Mouse (Mus musculus) hindbrain, embryonic 12.5 days (tissue): Measurements from ENCODE around the gene Ifitm10. TPM values are rescaled to one million over a fixed set of nuclear protein-coding genes. Genes with fewer than 3 reads are reported as not detected.
A peak's percentile ranks its signal among the peaks of the same experiment; 100 is the strongest.
"Not testable (repeated sequence)": the region's sequence is repeated elsewhere in the genome, so short reads cannot be mapped to it uniquely, and the experiment has no call there.

ENCODE experiments used
- ATAC-seq: fragments of 200-750 bp; cut with Nextera tagmentation; 2 replicates; pipeline ENCODE4 v1.8.0; 2017; ENCODE audit warnings: moderate TSS enrichment; ENCODE audit not compliant: low FRiP score
- H3K27ac ChIP-seq: fragments of 300-500 bp; sonication (generic); 2 replicates; pipeline ENCODE4 v1.5.1; 2016; ENCODE audit warnings: mild to moderate bottlenecking
- H3K27me3 ChIP-seq: fragments of 300-500 bp; sonication (generic); 2 replicates; pipeline ENCODE4 v1.6.1; 2016; ENCODE audit warnings: mild to moderate bottlenecking
- H3K36me3 ChIP-seq: fragments of 300-500 bp; sonication (generic); 2 replicates; pipeline ENCODE4 v1.6.1; 2016; ENCODE audit warnings: mild to moderate bottlenecking
- H3K4me1 ChIP-seq: fragments of 300-500 bp; sonication (generic); 2 replicates; pipeline ENCODE4 v1.6.1; 2016
- H3K4me2 ChIP-seq: fragments of 300-500 bp; sonication (generic); replicated peaks from 2 replicates; pipeline ENCODE4 v1.6.1; 2016; ENCODE audit warnings: mild to moderate bottlenecking
- H3K4me3 ChIP-seq: fragments of 300-500 bp; sonication (generic); 2 replicates; pipeline ENCODE4 v1.5.1; 2016; ENCODE audit warnings: mild to moderate bottlenecking
- H3K9ac ChIP-seq: fragments of 300-500 bp; sonication (generic); 2 replicates; pipeline ENCODE4 v1.6.1; 2016; ENCODE audit warnings: mild to moderate bottlenecking, moderate library complexity
- H3K9me3 ChIP-seq: fragments of 300-500 bp; sonication (generic); replicated peaks from 2 replicates; pipeline ENCODE4 v1.6.1; 2016; ENCODE audit warnings: mild to moderate bottlenecking
- WGBS: fragments of 180-500 bp; shearing (Covaris S2); methylation state at CpG from one replicate; pipeline ENCODE4 v1.1.7; 2016; 5-methylcytosine and 5-hydroxymethylcytosine counted together
- polyA plus RNA-seq: library from polyadenylated mRNA; unstranded; fragments of >200 nt; fragmentation: Nextera tagmentation; extraction: Ambion mirVana; gene quantifications from 2 replicates; pipeline ENCODE4 v1.2.1, GENCODE M21; 2016

The Ifitm10 gene
- polyA plus RNA-seq, 1 experiment from 2014 or later, result 1.3 TPM

DNA sequence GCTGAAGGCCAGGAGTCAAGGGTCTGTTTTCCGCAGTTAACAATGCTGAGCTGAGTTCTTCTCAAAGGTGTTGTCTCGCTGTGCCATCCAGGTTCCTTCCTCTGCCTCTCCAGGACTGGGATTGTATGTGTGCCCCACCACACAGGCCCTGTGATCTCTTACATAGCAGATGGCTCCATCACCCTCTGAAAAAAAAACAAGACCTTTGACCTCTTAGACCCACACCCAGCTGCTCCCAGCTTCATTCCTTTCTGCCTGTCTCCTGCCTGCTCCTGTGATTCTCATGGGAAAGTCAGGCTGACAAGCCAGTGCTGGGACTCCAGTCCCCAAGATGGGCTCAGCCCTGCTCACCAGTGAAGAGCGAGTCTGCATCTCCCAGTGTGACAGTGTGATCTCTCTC lies 45.0 kb downstream of the Ifitm10 start:
- H3K4me2 ChIP-seq, result no peak overlapping the region
- no peaks in the 10 kb centered on the region for H3K9me3 ChIP-seq
- H3K36me3 ChIP-seq, result no peaks in the 10 kb centered on the region
- ATAC-seq, result no peak
- no peak overlapping the region for H3K27ac ChIP-seq
- no peak overlapping the region for H3K9ac ChIP-seq
- H3K27me3 ChIP-seq, result no peaks in the 10 kb centered on the region
- H3K4me3 ChIP-seq, result no peak overlapping the region
- WGBS, result 66% methylated on average over 3 of the region's 3 CpGs
- H3K4me1 ChIP-seq, result peaks cover 13% of the 10 kb centered on the region

DNA sequence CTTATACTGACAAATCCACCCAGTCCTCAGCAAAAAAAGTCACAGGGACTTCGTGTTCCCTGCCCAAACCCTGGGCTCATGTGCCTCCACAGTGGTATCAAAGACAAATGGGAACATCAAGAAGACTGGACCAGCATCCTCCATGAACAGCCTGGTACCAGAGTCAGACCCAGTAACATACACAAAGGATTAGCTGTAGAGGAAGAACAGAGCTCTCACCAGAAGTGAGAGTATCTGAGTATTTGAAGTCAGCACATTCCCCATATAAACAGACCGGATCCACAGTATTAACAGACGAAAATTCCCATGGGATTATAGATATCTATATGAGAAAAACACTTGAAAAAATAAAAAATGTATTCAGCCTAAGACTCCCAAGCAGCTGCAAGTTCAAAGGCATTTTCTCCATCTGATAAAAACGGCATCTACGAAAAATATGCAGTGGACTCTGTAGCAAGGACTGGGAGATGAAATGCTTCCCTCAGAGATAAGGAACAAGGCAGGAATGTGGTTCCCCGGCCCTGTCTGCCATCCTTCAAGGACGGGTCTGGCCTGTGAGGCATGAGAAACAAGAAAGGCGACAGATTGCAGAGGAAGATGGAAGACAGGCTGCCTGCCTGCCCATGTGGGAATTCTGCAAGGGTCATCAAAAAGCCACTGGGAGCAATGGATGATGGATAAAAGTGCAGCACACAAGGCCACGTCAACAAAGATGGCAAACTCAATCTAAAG lies 46.7 kb downstream of the Ifitm10 start:
- Histone ChIP-seq H3K9ac (no peak overlapping the region), H3K4me2 (no peak overlapping the region), H3K27me3 (no peaks in the 10 kb centered on the region), H3K27ac (no peak overlapping the region), H3K4me1 (peaks cover 13% of the 10 kb centered on the region), H3K4me3 (no peak overlapping the region), H3K9me3 (no peaks in the 10 kb centered on the region), H3K36me3 (no peaks in the 10 kb centered on the region)
- 63% methylated on average over 9 of the region's 9 CpGs for WGBS
- no peak for ATAC-seq

DNA sequence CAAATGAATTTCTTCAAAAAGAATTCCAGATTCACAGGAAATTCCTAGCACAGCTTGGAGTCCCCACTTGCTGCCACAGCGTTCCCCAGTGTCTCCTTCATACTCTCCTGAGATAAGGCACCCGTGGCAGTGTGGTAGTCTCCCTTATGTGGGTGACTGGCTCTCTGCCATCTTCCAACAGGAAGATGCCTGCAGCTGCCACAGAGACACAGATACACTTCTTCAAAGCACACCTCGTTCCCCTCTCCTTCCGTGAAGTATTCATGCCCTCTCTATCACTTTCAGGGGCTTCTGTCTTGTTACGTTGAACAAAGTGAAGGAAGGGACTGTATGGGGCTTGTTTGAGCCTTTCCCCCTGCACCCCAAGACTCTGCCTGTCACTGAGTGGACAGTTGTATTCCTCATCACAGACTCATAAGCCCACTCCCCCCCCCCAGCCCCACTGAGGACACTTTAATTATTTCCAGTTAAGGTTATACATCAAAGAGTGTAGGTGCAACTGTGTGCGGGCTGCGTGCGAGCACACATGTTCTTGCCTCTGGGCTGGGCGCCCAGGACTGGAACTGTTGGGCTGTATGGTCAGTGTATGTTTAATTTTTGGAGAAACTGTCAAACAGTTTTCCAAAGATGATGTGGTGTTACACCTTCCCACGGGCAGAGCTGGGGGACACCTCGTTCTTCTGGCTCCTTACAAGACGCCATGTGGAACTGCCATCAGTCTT lies 50.0 kb downstream of the Ifitm10 start:
- Histone ChIP-seq H3K27me3 (no peaks in the 10 kb centered on the region), H3K9me3 (no peaks in the 10 kb centered on the region), H3K27ac (no peak overlapping the region), H3K36me3 (no peaks in the 10 kb centered on the region), H3K4me3 (no peak overlapping the region), H3K9ac (no peak overlapping the region), H3K4me2 (no peak overlapping the region), H3K4me1 (peaks cover 8% of the 10 kb centered on the region)
- ATAC-seq, result no peak
- 85% methylated on average over 12 of the region's 12 CpGs for WGBS

DNA sequence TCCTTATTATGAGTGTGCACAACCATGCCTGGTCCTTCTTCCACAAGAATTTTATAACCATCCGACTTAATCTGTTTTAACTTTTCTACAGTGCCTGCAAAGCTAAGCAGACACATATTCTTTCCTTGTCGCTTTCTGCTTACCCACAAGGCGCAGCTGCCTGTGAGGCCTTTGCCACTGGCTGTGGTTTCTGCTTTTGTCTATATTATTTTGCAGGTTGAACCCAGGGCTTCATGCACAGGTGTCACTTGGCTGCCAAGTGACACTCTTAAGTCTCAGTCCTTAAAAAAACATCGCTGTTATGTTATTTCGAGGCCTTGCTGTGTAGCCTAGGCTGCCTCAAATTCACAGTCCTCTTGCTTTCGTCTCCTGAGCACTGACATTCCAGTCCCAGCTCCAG lies 50.9 kb downstream of the Ifitm10 start:
- no peak overlapping the region for H3K9ac ChIP-seq
- no peak overlapping the region for H3K27ac ChIP-seq
- H3K4me3 ChIP-seq, result no peak overlapping the region
- WGBS, result 85% methylated on average over 6 of the region's 6 CpGs
- no peaks in the 10 kb centered on the region for H3K36me3 ChIP-seq
- ATAC-seq, result no peak
- H3K27me3 ChIP-seq, result no peaks in the 10 kb centered on the region
- no peaks in the 10 kb centered on the region for H3K9me3 ChIP-seq
- no peak overlapping the region for H3K4me2 ChIP-seq
- peaks cover 5% of the 10 kb centered on the region for H3K4me1 ChIP-seq

DNA sequence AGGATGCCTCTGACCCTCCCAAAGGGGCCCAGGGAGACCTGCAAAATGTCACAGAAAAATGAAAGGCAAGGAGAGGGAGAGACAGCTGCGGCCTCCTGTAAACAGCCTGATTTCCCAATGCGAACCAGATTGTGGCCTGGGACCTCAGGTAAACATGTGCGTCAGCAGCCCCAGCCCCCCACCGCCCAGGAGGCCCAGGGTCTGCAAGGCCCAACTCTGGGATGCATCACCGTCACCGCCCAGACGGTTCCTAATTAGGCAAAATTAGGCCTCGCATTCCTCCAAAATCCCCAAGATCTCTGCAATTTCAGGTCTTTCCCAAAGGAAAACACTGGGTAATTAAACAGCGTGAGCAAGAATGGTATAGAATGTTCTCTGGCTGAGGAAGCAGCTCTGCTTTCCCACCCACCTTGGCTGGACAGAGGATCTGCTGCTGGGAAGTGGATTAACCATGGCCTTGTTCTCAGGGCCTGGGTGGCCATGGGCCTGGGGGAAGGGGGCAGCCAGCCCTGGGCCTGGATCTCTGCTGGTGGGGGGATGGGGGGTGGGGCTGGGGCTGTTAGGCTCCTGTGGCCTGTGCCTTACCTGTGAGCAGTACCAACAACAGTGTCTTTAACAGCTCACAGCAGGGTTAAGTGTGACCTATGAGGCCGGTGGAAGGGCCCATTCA lies 51.8 kb downstream of the Ifitm10 start:
- H3K4me1 ChIP-seq, H3K36me3 ChIP-seq, H3K27me3 ChIP-seq, ATAC-seq, H3K4me2 ChIP-seq, H3K4me3 ChIP-seq, H3K27ac ChIP-seq, H3K9me3 ChIP-seq: not testable (repeated sequence)
- WGBS, result 52% methylated on average over 6 of the region's 10 CpGs
- 0 out of 2 replicates have a peak overlapping the region, but pooled peaks have one; percentile 3 for H3K9ac ChIP-seq

DNA sequence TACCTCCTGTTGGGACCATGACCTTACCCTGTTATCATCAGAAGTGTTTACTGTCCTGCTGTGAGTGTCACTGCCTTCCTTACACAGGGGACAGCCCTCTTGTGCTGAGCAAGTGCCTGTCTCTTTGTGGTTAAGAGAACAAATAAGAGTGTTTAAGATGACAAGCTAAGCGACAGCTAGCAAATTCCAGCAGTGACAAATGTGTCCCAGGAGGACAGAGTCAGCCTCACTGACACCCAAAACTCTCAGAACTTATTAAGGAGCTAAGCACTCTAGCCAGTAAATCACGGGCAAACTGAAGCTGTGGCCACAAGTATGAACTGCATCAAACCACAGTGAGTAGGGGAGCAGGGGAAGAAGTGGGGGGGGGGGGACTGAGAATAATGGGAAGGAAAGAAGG lies 52.6 kb downstream of the Ifitm10 start:
- H3K4me3 ChIP-seq, result no peak overlapping the region
- ATAC-seq, result no peak
- WGBS, result 31% methylated on average over 2 of the region's 2 CpGs
- peaks cover 5% of the 10 kb centered on the region for H3K4me1 ChIP-seq
- H3K9ac ChIP-seq, result 0 out of 2 replicates have a peak overlapping the region, but pooled peaks have one; percentile 3
- H3K4me2 ChIP-seq, result no peak overlapping the region
- H3K9me3 ChIP-seq, result no peaks in the 10 kb centered on the region
- peak overlapping the region; percentile 18; the same call in 1 of the 2 replicates for H3K27ac ChIP-seq
- no peaks in the 10 kb centered on the region for H3K36me3 ChIP-seq
- no peaks in the 10 kb centered on the region for H3K27me3 ChIP-seq

DNA sequence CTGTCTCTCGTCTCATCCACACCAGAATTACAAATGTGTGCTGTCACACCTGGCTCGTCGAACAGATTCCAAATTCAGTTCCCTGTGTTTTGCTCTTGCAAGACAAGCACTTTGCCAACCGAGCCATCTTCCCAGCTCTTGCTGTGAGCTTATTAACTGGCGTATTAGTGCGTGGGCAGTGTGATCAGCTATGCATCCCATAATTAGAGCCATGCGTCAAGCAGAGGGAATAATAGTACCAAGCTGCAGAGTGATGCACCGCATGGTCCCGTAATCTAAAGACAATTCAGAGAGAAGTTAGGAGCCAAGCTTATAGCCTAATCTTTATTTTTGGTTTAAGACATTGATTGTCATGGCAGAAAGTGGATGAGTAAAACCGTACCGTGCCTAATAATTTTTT lies 54.4 kb downstream of the Ifitm10 start:
- H3K4me2 ChIP-seq, result no peak overlapping the region
- H3K9ac ChIP-seq, result no peak overlapping the region
- no peaks in the 10 kb centered on the region for H3K36me3 ChIP-seq
- WGBS, result 82% methylated on average over 11 of the region's 11 CpGs
- no peak overlapping the region for H3K4me3 ChIP-seq
- ATAC-seq, result no peak
- no peaks in the 10 kb centered on the region for H3K27me3 ChIP-seq
- H3K9me3 ChIP-seq, result no peaks in the 10 kb centered on the region
- 0 out of 2 replicates have a peak overlapping the region, but pooled peaks have one; percentile 14 for H3K27ac ChIP-seq
- H3K4me1 ChIP-seq, result peaks cover 10% of the 10 kb centered on the region

DNA sequence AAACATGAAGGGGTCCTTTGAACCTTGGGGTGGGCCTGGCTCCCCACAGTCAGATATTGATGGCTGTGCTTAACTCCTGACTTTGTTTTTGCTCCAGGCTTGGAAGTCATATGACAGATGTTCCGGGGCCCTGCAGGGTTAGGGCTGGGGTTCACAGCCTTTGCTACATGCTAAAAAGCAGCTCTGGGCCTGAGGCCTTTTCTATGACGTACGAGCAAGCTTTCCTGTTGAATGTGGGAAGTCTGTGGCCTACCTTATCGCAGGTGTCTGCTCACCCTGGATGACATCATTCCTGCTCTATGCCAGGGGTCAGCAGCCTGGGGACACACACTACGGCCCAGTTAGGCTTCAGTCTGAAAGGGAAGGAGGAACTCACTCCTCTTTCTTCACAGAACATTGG lies 56.3 kb downstream of the Ifitm10 start:
- Histone ChIP-seq H3K4me2 (no peak overlapping the region), H3K9me3 (no peaks in the 10 kb centered on the region), H3K27me3 (no peaks in the 10 kb centered on the region), H3K4me1 (peaks cover 10% of the 10 kb centered on the region), H3K4me3 (no peak overlapping the region), H3K36me3 (no peaks in the 10 kb centered on the region), H3K27ac (no peak overlapping the region), H3K9ac (no peak overlapping the region)
- WGBS, result 83% methylated on average over 5 of the region's 5 CpGs
- ATAC-seq, result no peak

DNA sequence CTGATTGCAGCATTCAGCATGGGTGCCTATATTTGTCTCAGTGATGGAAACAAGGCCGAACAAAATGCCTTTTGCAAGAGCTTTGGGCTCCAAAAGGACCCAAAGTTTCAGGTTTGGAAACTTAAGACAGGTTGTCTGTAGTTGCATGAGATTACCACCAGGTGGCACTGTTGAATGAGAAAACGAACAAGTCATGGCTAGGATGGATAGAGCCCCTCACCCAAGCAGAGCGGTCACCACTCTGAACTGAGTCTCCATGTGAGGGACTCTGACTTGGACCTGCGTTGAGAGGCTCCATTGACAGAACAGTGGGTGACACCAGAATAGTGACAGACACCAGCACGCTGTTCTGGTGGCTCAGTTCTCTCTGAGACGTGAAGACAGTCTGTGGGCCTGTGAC lies 57.0 kb downstream of the Ifitm10 start:
- no peaks in the 10 kb centered on the region for H3K9me3 ChIP-seq
- no peaks in the 10 kb centered on the region for H3K27me3 ChIP-seq
- ATAC-seq, result no peak; the same call in 1 of the 2 replicates
- no peak overlapping the region for H3K9ac ChIP-seq
- H3K4me3 ChIP-seq, result no peak overlapping the region
- no peaks in the 10 kb centered on the region for H3K36me3 ChIP-seq
- H3K27ac ChIP-seq, result no peak overlapping the region
- no peak overlapping the region for H3K4me2 ChIP-seq
- 48% methylated on average over 6 of the region's 6 CpGs for WGBS
- H3K4me1 ChIP-seq, result peaks cover 10% of the 10 kb centered on the region

DNA sequence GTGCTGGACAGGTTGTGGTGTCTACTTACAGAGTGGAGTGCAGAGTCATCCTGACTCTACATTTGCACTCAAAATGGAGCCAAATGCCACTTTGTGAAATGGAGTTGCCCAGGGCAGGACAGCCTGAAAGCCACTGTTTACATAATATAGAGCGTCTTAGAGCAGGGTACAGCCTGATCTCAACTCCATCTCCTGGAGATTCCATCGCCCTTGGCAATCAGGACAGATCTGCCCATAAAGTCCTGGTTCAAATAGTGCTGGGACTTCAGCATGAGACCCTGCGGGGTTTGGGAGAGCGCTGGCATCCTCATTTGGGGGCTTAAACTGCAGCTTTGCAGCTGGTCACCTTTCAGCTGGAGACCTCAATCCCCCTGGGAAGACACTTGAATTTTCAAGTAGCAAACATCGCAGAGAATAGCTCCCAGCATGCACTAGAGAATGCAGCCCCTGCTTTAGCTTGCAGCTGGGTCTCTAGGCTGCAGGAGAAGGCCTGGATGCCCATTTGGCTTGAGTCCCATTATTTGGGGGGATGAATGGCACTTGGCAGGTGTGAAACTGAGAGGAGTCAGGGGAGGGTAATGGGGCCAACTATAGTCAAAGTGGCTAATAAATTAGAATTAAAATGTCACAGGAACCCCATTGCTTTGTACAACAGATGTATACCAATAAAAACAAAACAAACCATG lies 58.8 kb downstream of the Ifitm10 start:
- ATAC-seq, result no peak

DNA sequence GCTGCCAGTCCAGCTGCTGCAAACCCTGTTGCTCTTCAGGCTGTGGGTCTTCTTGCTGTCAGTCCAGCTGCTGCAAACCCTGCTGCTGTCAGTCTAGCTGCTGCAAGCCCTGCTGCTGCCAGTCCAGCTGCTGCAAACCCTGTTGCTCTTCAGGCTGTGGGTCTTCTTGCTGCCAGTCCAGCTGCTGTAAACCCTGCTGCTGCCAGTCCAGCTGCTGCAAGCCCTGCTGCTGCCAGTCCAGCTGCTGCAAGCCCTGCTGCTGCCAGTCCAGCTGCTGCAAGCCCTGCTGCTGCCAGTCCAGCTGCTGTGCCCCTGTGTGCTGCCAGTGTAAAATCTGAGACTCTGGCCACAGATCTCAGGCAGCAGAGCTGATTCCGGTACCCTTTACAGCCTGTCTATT lies 69.6 kb downstream of the Ifitm10 start:
- H3K4me2 ChIP-seq, H3K27ac ChIP-seq, H3K27me3 ChIP-seq, H3K4me1 ChIP-seq, ATAC-seq, H3K9ac ChIP-seq, H3K36me3 ChIP-seq, H3K4me3 ChIP-seq, H3K9me3 ChIP-seq: not testable (repeated sequence)
- WGBS, result 84% methylated on average over 1 of the region's 1 CpGs

More for the DNA sequence above, 58.8 kb downstream of the Ifitm10 start:
- Histone ChIP-seq H3K9me3 (no peaks in the 10 kb centered on the region), H3K36me3 (no peaks in the 10 kb centered on the region), H3K4me3 (no peak overlapping the region), H3K4me1 (peaks cover 8% of the 10 kb centered on the region), H3K4me2 (no peak overlapping the region), H3K27me3 (no peaks in the 10 kb centered on the region), H3K27ac (peak overlapping the region; percentile 37; the same call in 1 of the 2 replicates), H3K9ac (no peak overlapping the region)
- 44% methylated on average over 5 of the region's 5 CpGs for WGBS

DNA sequence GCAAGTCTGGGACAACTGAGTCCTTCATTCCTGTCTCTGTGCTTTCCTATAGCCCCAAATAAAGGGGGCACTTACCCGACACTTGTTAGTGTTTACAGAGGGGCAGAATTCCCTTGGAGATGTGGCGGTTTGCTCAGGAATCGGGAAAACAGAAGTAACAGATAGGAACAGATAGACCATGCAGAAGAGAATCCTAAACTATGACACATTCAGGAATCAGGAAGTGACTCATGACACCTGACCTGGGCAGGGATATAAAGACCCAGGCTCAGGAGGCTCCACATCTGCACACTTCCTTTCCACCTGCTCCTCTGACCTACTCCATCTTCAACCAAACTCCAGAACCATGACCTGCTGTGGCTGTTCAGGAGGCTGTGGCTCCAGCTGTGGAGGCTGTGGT lies 70.3 kb downstream of the Ifitm10 start, which contains the start of gene Krtap5-4:
Krtap5-4 (plus strand) TSS at position 301 of the 400 bp plus-strand sequence.
- Histone ChIP-seq H3K9ac (no peak within 1 kb of the TSS), H3K4me3 (no peak within 1 kb of the TSS), H3K27me3 (peaks cover 3% of the 10 kb centered on the region; the same call in 1 of the 2 replicates), H3K4me2 (no peak within 1 kb of the TSS), H3K4me1 (no peaks in the 10 kb centered on the region), H3K36me3 (no peaks in the 10 kb centered on the region), H3K27ac (no peak within 1 kb of the TSS), H3K9me3 (no peaks in the 10 kb centered on the region)
- no peak for ATAC-seq
- WGBS, result 82% methylated on average over 3 of the region's 3 CpGs
